Mouse (Mus musculus) C2C12 (cell line): ENCODE measurements around the gene Fcrls.

Experiments used
- CEBPB ChIP-seq: IDR thresholded peaks from one replicate; pipeline ENCODE4 v1.6.1; 2011; ENCODE audit warnings: low read depth, mild to moderate bottlenecking, control low read depth, moderate library complexity
- CTCF ChIP-seq: IDR thresholded peaks from one replicate; pipeline ENCODE4 v1.5.1; 2011; ENCODE audit not compliant: control insufficient read depth, insufficient read depth, insufficient read length
- MAX ChIP-seq: IDR thresholded peaks from one replicate; pipeline ENCODE4 v1.6.1; 2011; ENCODE audit warnings: mild to moderate bottlenecking, control low read depth
- MYOD1 ChIP-seq: IDR thresholded peaks from one replicate; pipeline ENCODE4 v1.6.1; 2011; ENCODE audit warnings: low read depth; ENCODE audit not compliant: control insufficient read depth, insufficient read length
- USF1 ChIP-seq: IDR thresholded peaks from one replicate; pipeline ENCODE4 v1.6.1; 2011; ENCODE audit warnings: low read depth, mild to moderate bottlenecking, control low read depth, moderate library complexity

- no peak for TF ChIP-seq CTCF
- TF ChIP-seq USF1: no peak
- no peak for TF ChIP-seq CEBPB
- TF ChIP-seq MYOD1: no peak
- TF ChIP-seq MAX: no peak
These were observed 8.3 kb downstream of the Fcrls start for GRCm38 (mm10) chr3:87255239-87255638.
